Mouse (Mus musculus): ENCODE measurements around the gene Aldh1a3. TPM values are rescaled to one million over a fixed set of nuclear protein-coding genes. Genes with fewer than 3 reads are reported as not detected.

The Aldh1a3 gene
- total RNA-seq, 2 experiments from 2014 or later = 1.1 to 1.5 TPM

GRCm38 (mm10) chr7:66418981-66419380 is 8.3 kb downstream of the Aldh1a3 start:
- DNase-seq = no peak
- intact Hi-C loops (cut with DNase I) = no loop called here

GRCm38 (mm10) chr7:66416829-66417228 is 10.5 kb downstream of the Aldh1a3 start:
- DNase-seq = no peak
- intact Hi-C loops (cut with DNase I) = no loop called here

- intact Hi-C loops (cut with DNase I) = no loop called here
- DNase-seq = no peak
Observed at GRCm38 (mm10) chr7:66413093-66413492, 14.2 kb downstream of the Aldh1a3 start.

GRCm38 (mm10) chr7:66409433-66409832 is 17.9 kb downstream of the Aldh1a3 start:
- intact Hi-C loops (cut with DNase I) = loop anchor here (1.0 kb wide), 1 partner anchor 252 kb away; no protein-coding TSS in a partner anchor
- DNase-seq = no peak

GRCm38 (mm10) chr7:66406971-66407370 is 20.3 kb downstream of the Aldh1a3 start:
- DNase-seq = no peak
- intact Hi-C loops (cut with DNase I) = no loop called here

- peak; percentile 15 to 26 for DNase-seq
- intact Hi-C loops (cut with DNase I) = no loop called here
Observed at GRCm38 (mm10) chr7:66405951-66406721, 21.2 kb downstream of the Aldh1a3 start.

GRCm38 (mm10) chr7:66405541-66405940 is 21.8 kb downstream of the Aldh1a3 start:
- DNase-seq = no peak
- intact Hi-C loops (cut with DNase I) = no loop called here

- no peak for DNase-seq
- intact Hi-C loops (cut with DNase I) = no loop called here
Observed at GRCm38 (mm10) chr7:66404802-66405201, 22.5 kb downstream of the Aldh1a3 start.

GRCm38 (mm10) chr7:66404141-66404540 is 23.2 kb downstream of the Aldh1a3 start:
- intact Hi-C loops (cut with DNase I) = no loop called here
- no peak for DNase-seq

- no peak for DNase-seq
- intact Hi-C loops (cut with DNase I) = no loop called here
Observed at GRCm38 (mm10) chr7:66402876-66403275, 24.4 kb downstream of the Aldh1a3 start.

- intact Hi-C loops (cut with DNase I) = no loop called here
- no peak for DNase-seq
Observed at GRCm38 (mm10) chr7:66401605-66402004, 25.7 kb downstream of the Aldh1a3 start.

- intact Hi-C loops (cut with DNase I) = no loop called here
- DNase-seq = no peak
Observed at GRCm38 (mm10) chr7:66397288-66397687, 30.0 kb downstream of the Aldh1a3 start.

GRCm38 (mm10) chr7:66388621-66389532 is 38.4 kb downstream of the Aldh1a3 start:
- peak; percentile 63 to 76 for DNase-seq
- intact Hi-C loops (cut with DNase I) = loop anchor here (1.0 to 2.0 kb wide), 3 partner anchors 46 to 286 kb away; no protein-coding TSS in a partner anchor

- intact Hi-C loops (cut with DNase I) = loop anchor here (1.0 to 2.0 kb wide), 3 partner anchors 45 to 285 kb away; no protein-coding TSS in a partner anchor
- DNase-seq = peak; percentile 74 to 82
Observed at GRCm38 (mm10) chr7:66387813-66388521, 39.4 kb downstream of the Aldh1a3 start, which contains the start of gene Lrrk1. Gene Lrrk1, minus strand, starts transcription at chr7:66388350.

GRCm38 (mm10) chr7:66387419-66387812 is 39.9 kb downstream of the Aldh1a3 start:
- intact Hi-C loops (cut with DNase I) = no loop called here
- peak; percentile 23 to 41 for DNase-seq

- intact Hi-C loops (cut with DNase I) = no loop called here
- DNase-seq = no peak
Observed at GRCm38 (mm10) chr7:66386411-66386810, 40.9 kb downstream of the Aldh1a3 start.

- intact Hi-C loops (cut with DNase I) = no loop called here
- DNase-seq = no peak
Observed at GRCm38 (mm10) chr7:66385826-66386225, 41.5 kb downstream of the Aldh1a3 start.

- no peak for DNase-seq
- intact Hi-C loops (cut with DNase I) = no loop called here
Observed at GRCm38 (mm10) chr7:66384891-66385290, 42.4 kb downstream of the Aldh1a3 start.

GRCm38 (mm10) chr7:66384213-66384612 is 43.1 kb downstream of the Aldh1a3 start:
- DNase-seq = no peak
- intact Hi-C loops (cut with DNase I) = no loop called here

GRCm38 (mm10) chr7:66376560-66376959 is 50.8 kb downstream of the Aldh1a3 start:
- intact Hi-C loops (cut with DNase I) = no loop called here
- no peak for DNase-seq

- DNase-seq = no peak
- intact Hi-C loops (cut with DNase I) = no loop called here
Observed at GRCm38 (mm10) chr7:66375736-66376135, 51.6 kb downstream of the Aldh1a3 start.

Measured in heart, postnatal 36 days (tissue).